Mouse (Mus musculus): Measurements from ENCODE around the gene Clybl.

Clybl gene

GRCm38 (mm10) chr14:122436850-122437249 is 255.3 kb downstream of the Clybl start:
- no peak for DNase-seq

DNA sequence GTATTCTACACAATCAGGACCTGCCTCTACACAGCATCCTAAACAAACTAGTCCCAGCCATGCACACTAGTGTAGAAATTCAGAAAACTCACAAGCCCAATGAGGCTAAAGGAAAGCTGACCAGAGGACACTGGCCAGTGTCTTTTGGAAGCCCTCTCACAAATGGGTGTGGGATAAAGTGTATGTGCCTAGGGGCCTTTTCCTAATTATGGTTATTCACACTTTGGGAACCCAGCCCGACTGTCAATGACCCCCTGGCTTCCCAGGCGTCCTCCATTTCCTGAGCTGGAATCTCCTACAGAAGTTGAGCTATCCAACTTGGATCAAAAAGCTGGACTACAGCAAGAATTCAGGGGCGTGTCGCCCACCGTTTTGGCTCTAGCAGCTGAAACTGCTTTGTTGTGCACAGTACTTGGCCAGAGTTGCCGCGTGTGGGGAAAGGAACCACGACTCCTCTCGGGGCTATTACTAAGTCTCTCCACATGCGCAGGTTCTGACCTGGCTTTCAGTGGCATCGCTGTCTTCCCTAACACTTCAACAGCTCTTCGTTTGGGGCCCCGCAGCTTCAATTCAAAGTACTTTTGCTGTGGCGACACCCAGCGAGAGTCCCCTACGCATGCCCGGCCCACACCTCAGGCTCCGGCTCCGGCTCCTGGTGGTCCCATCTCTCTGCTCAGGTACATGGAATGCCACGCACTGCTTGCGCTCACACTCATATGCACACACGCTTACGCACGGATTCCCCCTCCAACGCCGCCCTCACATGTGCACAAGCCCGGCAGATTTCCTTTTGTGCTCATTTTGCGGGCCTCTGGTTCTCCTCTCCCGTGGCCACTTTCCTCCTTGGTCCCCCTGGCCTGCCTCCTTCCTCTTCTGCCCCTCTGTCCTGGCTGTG is 268.3 kb downstream of the Clybl start:
- no peak for DNase-seq

GRCm38 (mm10) chr14:122450496-122451382 is 269.2 kb downstream of the Clybl start, which contains the start of gene Gm5089:
Gene Gm5089, minus strand, starts transcription at chr14:122451115.
- peak; percentile 65 for DNase-seq

DNA sequence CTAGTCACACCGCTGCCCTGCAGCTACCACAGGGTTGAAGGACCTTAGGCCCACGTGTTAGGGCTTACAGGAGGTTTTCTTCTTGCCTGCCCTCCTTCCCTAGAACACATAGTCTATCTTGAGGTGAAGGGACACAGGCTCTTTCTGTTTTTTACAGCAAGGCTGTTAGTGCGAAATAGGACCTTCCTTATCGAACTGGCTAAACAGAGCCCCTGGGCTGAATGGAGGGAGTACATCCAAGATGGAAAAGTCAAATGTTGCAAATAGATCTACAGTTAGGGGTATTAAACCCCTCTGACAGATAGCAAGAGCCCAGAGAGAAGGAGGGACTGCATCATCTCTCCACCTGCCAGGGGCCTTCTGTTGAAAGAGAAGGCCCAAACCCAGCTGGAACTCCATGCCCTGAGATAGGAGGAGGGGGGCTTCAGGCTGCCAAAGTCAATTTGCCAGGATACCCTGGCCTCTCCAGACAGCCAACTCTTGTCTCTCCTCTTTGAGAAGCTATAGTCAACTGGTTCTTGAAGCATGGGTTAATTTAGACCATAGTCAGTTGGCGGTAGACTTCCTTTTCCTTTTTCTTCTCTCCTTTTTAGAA is 270.1 kb downstream of the Clybl start:
- no peak for DNase-seq
